Mouse (Mus musculus) midbrain, postnatal 0 days (tissue): ENCODE data around the gene Mcmbp. TPM values are rescaled to one million over a fixed set of nuclear protein-coding genes. Genes with fewer than 3 reads are reported as not detected.

Experiments
- ATAC-seq: fragments of 200-750 bp; cut with Nextera tagmentation; 2 replicates; pipeline ENCODE4 v1.8.0; 2017; ENCODE audit warnings: moderate number of reproducible peaks, mild to moderate bottlenecking, moderate TSS enrichment, moderate library complexity; ENCODE audit not compliant: low FRiP score
- DNase-seq: peaks from one replicate; pipeline ENCODE4 v3.0.0-alpha.2; 2015; ENCODE audit warnings: low spot score
- H3K27ac ChIP-seq: fragments of 300-500 bp; sonication (generic); 2 replicates; pipeline ENCODE4 v1.5.1; 2014; ENCODE audit warnings: low read depth, mild to moderate bottlenecking, low read length, mixed read lengths
- H3K27me3 ChIP-seq: fragments of 300-500 bp; sonication (generic); 2 replicates; pipeline ENCODE4 v1.6.1; 2014; ENCODE audit warnings: low read length, control low read depth, mixed read lengths; ENCODE audit not compliant: insufficient read depth
- H3K36me3 ChIP-seq: fragments of 300-500 bp; sonication (generic); 2 replicates; pipeline ENCODE4 v1.6.1; 2014; ENCODE audit warnings: low read length, control low read depth, mixed read lengths; ENCODE audit not compliant: insufficient read depth
- H3K4me1 ChIP-seq: fragments of 300-500 bp; sonication (generic); 2 replicates; pipeline ENCODE4 v1.6.1; 2014; ENCODE audit warnings: mild to moderate bottlenecking, control low read depth, antibody characterized with exemption, low read length, mixed read lengths; ENCODE audit not compliant: insufficient read depth
- H3K4me2 ChIP-seq: fragments of 300-500 bp; sonication (generic); 2 replicates; pipeline ENCODE4 v1.6.1; 2014; ENCODE audit warnings: low read depth, mild to moderate bottlenecking, low read length, mixed read lengths; ENCODE audit not compliant: poor library complexity, severe bottlenecking
- H3K4me3 ChIP-seq: fragments of 300-500 bp; sonication (generic); 2 replicates; pipeline ENCODE4 v1.5.1; 2014; ENCODE audit warnings: low read depth, mild to moderate bottlenecking, low read length, moderate library complexity
- H3K9ac ChIP-seq: fragments of 300-500 bp; sonication (generic); replicated peaks from 2 replicates; pipeline ENCODE4 v1.6.1; 2014; ENCODE audit warnings: mild to moderate bottlenecking, low read length, moderate library complexity, mixed read lengths; ENCODE audit not compliant: poor library complexity, severe bottlenecking
- H3K9me3 ChIP-seq: fragments of 300-500 bp; sonication (generic); 2 replicates; pipeline ENCODE4 v1.6.1; 2016; ENCODE audit warnings: low read length, control low read depth
- CTCF ChIP-seq: IDR thresholded peaks from 2 replicates; pipeline ENCODE4 v1.5.1; 2016; ENCODE audit warnings: antibody characterized with exemption, mild to moderate bottlenecking
- WGBS: fragments of 180-500 bp; shearing (Covaris S2); extraction: QIAGEN DNeasy Blood & Tissue Kit; methylation state at CpG from one replicate; pipeline ENCODE4 v1.1.7; 2014; 5-methylcytosine and 5-hydroxymethylcytosine counted together
- polyA plus RNA-seq: library from polyadenylated mRNA; unstranded; fragments of >200 nt; fragmentation: Nextera tagmentation; extraction: Ambion mirVana; gene quantifications from 2 replicates; pipeline ENCODE4 v1.2.1, GENCODE M21; 2015
- total RNA-seq: library from RNA; depleted of rRNA; stranded (reverse); fragments of >200 nt; gene quantifications from 2 replicates; pipeline ENCODE4 v1.2.3, GENCODE M21; 2014

Gene Mcmbp
- total and polyA plus RNA-seq, 2 experiments from 2014 or later: 37.1 to 42.7 TPM

DNA sequence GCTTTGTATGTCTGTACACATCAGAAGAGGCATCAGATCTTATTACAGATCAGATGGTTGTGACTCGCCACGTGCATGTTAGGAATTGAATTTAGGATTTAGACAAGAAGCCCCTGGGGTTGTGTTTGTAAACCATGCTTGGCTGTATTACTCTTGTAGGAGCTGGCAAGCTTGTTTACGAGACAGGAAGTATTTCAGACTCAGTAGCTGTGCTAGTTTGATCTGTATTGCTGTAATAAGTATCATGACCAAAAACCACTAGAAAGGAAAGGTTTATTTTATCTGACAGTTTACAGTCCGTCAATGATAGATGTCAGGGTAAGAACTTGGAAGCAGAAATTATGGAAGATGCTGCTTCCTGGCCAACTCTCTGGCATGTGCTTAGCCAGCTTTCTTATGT lies 18.7 kb upstream of the Mcmbp start:
- H3K4me2 ChIP-seq: no peak overlapping the region
- H3K4me1 ChIP-seq: no peaks in the 10 kb centered on the region
- H3K36me3 ChIP-seq: peaks cover 66% of the 10 kb centered on the region
- no peak for ATAC-seq
- no peak for TF ChIP-seq CTCF
- no peaks in the 10 kb centered on the region for H3K9me3 ChIP-seq
- no peak overlapping the region for H3K9ac ChIP-seq
- no peak for DNase-seq
- H3K4me3 ChIP-seq: no peak overlapping the region
- 92% methylated on average over 4 of the region's 4 CpGs for WGBS
- H3K27me3 ChIP-seq: no peaks in the 10 kb centered on the region
- no peak overlapping the region for H3K27ac ChIP-seq

DNA sequence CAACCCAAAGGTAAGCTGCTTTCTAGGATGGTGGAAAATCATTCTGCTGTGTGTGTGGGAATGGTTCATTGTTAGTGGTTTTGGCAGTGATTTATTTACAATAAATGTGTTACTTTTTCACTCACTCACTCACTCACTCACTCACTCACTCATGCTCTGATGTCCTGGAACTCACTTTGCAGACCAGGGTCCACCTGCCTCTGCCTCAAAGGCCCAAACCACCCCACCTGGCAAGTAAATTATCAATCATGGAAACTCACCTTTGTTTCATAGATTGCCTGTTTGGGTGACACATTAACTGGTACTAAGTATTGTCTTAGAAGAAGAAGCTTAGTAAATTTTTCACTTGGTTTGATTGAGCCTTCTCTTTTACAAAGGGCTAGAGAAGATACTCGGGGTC lies 15.1 kb upstream of the Mcmbp start:
- Histone ChIP-seq H3K4me1 (no peaks in the 10 kb centered on the region), H3K27ac (no peak overlapping the region), H3K9me3 (no peaks in the 10 kb centered on the region), H3K4me2 (no peak overlapping the region), H3K27me3 (no peaks in the 10 kb centered on the region), H3K4me3 (no peak overlapping the region), H3K9ac (no peak overlapping the region), H3K36me3 (peaks cover 57% of the 10 kb centered on the region)
- ATAC-seq (no peak), DNase-seq (no peak)
- TF ChIP-seq CTCF: no peak
- WGBS: 91% methylated on average over 1 of the region's 1 CpGs

DNA sequence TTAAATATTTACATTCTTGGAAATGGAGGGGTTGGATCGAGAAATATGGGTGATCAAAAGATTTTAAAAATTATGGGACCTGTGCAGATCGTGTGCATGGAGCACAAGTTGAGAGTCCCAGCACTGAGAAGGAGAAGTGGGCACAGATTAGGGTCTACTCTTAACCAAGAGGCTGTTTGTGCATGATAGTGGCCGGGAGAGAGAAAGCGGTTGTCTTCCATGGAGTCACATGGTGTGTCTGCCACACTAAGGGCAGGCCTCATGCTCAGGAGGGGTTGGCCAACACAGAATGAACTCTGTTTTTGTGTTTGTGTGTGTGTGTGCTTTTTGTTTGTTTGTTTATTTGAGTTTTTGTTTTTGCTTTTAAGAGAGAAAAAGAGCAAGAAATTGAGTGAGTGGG lies 11.7 kb upstream of the Mcmbp start:
- DNase-seq: no peak
- no peak overlapping the region for H3K4me2 ChIP-seq
- H3K36me3 ChIP-seq: peaks cover 40% of the 10 kb centered on the region
- no peaks in the 10 kb centered on the region for H3K4me1 ChIP-seq
- no peak for ATAC-seq
- H3K9me3 ChIP-seq: no peaks in the 10 kb centered on the region
- H3K27me3 ChIP-seq: no peaks in the 10 kb centered on the region
- H3K9ac ChIP-seq: no peak overlapping the region
- H3K4me3 ChIP-seq: no peak overlapping the region
- 95% methylated on average over 4 of the region's 4 CpGs for WGBS
- no peak overlapping the region for H3K27ac ChIP-seq
- TF ChIP-seq CTCF: no peak

DNA sequence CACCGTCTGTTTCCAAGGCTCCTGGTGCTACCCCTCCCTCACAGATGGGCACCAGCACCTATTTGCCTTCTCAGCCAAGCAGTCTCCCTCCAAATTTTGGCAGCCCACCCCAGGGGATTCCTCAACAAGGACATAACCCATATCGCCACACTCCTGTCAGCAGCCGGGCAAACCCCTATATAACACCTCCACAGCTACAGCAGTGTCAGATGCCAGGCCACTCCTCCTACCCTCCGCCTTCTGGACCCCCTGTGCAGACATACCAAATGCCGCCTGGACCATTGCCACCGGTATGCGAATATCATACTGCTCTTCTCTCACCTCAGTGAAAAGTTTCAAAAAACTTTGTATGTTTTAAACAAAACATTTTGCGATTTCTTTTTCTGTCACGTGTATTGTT lies 10.0 kb upstream of the Mcmbp start:
- H3K4me2 ChIP-seq: no peak overlapping the region
- WGBS: 90% methylated on average over 9 of the region's 9 CpGs
- no peak for TF ChIP-seq CTCF
- DNase-seq: peak; percentile 13
- no peak overlapping the region for H3K4me3 ChIP-seq
- no peak overlapping the region for H3K27ac ChIP-seq
- no peaks in the 10 kb centered on the region for H3K9me3 ChIP-seq
- peaks cover 8% of the 10 kb centered on the region; the same call in 1 of the 2 replicates for H3K4me1 ChIP-seq
- no peaks in the 10 kb centered on the region for H3K27me3 ChIP-seq
- H3K36me3 ChIP-seq: peaks cover 32% of the 10 kb centered on the region
- H3K9ac ChIP-seq: no peak overlapping the region
- no peak for ATAC-seq

DNA sequence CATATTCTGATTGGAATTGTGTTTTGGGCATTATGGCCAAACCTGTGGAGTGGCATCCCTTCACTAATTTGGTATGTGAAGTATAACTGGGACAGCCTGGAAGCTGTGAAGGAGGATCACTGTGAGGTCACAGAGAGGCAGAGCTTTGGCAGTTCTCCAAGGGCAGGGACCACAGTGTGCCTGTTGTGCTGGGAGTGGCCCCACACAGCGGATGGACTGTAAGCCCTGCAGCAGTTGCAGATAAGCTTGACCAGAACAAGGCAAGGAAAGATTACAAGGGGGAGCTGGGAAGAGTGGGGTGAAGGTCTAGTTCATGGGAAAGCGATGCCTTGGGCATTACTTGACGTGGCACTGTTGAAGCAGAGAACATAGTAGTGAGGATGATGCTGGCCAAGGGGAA lies 8.5 kb upstream of the Mcmbp start:
- ATAC-seq (no peak), DNase-seq (no peak)
- Histone ChIP-seq H3K27ac (no peak overlapping the region), H3K27me3 (no peaks in the 10 kb centered on the region), H3K36me3 (peaks cover 16% of the 10 kb centered on the region), H3K9me3 (no peaks in the 10 kb centered on the region), H3K9ac (no peak overlapping the region), H3K4me1 (peaks cover 8% of the 10 kb centered on the region; the same call in 1 of the 2 replicates), H3K4me2 (no peak overlapping the region), H3K4me3 (no peak overlapping the region)
- TF ChIP-seq CTCF: no peak
- WGBS: 59% methylated on average over 3 of the region's 3 CpGs

DNA sequence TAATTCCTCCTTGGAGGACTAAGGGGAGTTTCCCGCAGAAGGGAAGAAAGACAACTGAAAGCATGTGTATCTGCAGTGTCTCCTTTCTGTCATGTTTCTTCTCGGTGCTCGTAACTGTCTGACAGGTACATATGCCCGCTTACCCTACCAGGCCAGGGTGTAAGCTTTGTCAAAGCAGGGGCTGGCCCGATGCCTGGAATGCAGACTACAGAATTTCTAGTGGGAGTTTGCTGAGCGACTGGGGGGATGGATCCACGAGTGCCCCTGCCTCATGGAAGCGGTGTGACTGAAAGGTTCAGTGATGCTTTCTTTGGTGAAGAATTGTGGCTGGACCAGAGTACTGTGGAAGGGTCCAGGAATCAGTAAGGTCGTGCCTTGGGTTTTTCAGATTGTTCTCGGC lies 5.9 kb upstream of the Mcmbp start:
- ATAC-seq (no peak), DNase-seq (no peak)
- Histone ChIP-seq H3K9me3 (no peaks in the 10 kb centered on the region), H3K9ac (0 out of 2 replicates have a peak overlapping the region, but pooled peaks have one; percentile 77), H3K4me1 (peaks cover 8% of the 10 kb centered on the region; the same call in 1 of the 2 replicates), H3K4me3 (peak overlapping the region; percentile 62), H3K27me3 (no peaks in the 10 kb centered on the region), H3K27ac (no peak overlapping the region), H3K36me3 (peaks cover 7% of the 10 kb centered on the region), H3K4me2 (peak overlapping the region; percentile 83)
- TF ChIP-seq CTCF: no peak
- WGBS: 93% methylated on average over 10 of the region's 10 CpGs
